ENCODE assay signal across 10 mouse cellular contexts in genomic region chr9:13470013-13470412, GRCm38 (mm10). TPM values are rescaled to one million over a fixed set of nuclear protein-coding genes. Genes with fewer than 3 reads are reported as not detected.
DNase-seq lines count a peak whose midpoint lies in the region; ATAC-seq and TF ChIP-seq lines count a peak whose summit lies in the region.
"Had no signal": no experiment of that assay in that cellular context is flagged by ENCODE, and none has a peak within 500 bp of the region (broad histone marks: within the 10 kb centered on the region; RNA-seq: fewer than 3 reads in every experiment).

No protein-coding gene starts in this region.

- ATAC-seq in embryonic facial prominence, embryonic 14.5 days (ENCODE audit: low read depth) = no peak
- no peak for ATAC-seq in midbrain, embryonic 15.5 days (replicated peaks)

- 27% methylated on average over 7 of the region's 7 CpGs for WGBS in embryonic facial prominence, embryonic 14.5 days
- 54% methylated on average over 7 of the region's 7 CpGs for WGBS in midbrain, embryonic 15.5 days

- peaks cover 30% of the 10 kb centered on the region for H3K4me1 ChIP-seq in embryonic facial prominence, embryonic 14.5 days (ENCODE audit: control insufficient read depth, insufficient read depth, low read length)
- H3K4me1 ChIP-seq in midbrain, embryonic 15.5 days = no peaks in the 10 kb centered on the region

- H3K9me3 ChIP-seq in embryonic facial prominence, embryonic 14.5 days (ENCODE audit: control insufficient read depth, low read length) = no peaks in the 10 kb centered on the region
- no peaks in the 10 kb centered on the region for H3K9me3 ChIP-seq in midbrain, embryonic 15.5 days

- H3K36me3 ChIP-seq in embryonic facial prominence, embryonic 14.5 days (ENCODE audit: control insufficient read depth, insufficient read depth, low read length) = no peaks in the 10 kb centered on the region
- no peaks in the 10 kb centered on the region for H3K36me3 ChIP-seq in splenic B cell, adult 2 months (ENCODE audit: control insufficient read depth, insufficient read depth, low read length, poor library complexity, severe bottlenecking)
- H3K36me3 ChIP-seq in midbrain, embryonic 15.5 days (replicated peaks) = no peaks in the 10 kb centered on the region

- DNase-seq in layer of hippocampus, adult 2 months (ENCODE audit: low spot score in 2 of 2) = no peak
- DNase-seq in layer of hippocampus, postnatal 10 days (ENCODE audit: low spot score in 2 of 2) = no peak
- peak; percentile 61 for DNase-seq in embryonic facial prominence, embryonic 14.5 days (ENCODE audit: low spot score)
- DNase-seq in kidney, postnatal 25 days = peak; percentile 65 to 73
- peak; percentile 54 for DNase-seq in splenic B cell, adult 2 months (ENCODE audit: low read depth, low spot score)
- DNase-seq in cerebellum, adult 11 months = no peak
- no peak for DNase-seq in left cerebral cortex, adult 11 months (ENCODE audit: low spot score)

- H3K4me3 ChIP-seq in layer of hippocampus, adult 2 months = no peak overlapping the region
- no peak overlapping the region for H3K4me3 ChIP-seq in embryonic facial prominence, embryonic 14.5 days (ENCODE audit: low read depth, low read length)
- no peak overlapping the region for H3K4me3 ChIP-seq in midbrain, embryonic 15.5 days

- no peak for TF ChIP-seq CTCF in layer of hippocampus, adult 2 months (conservative IDR thresholded peaks at IDR 0.05)

- no peaks in the 10 kb centered on the region for H3K27me3 ChIP-seq in embryonic facial prominence, embryonic 14.5 days (replicated peaks; ENCODE audit: control insufficient read depth, insufficient read depth, low read length)
- H3K27me3 ChIP-seq in splenic B cell, adult 2 months (ENCODE audit: control insufficient read depth, insufficient read depth, low read length, poor library complexity, severe bottlenecking) = no peaks in the 10 kb centered on the region
- H3K27me3 ChIP-seq in midbrain, embryonic 15.5 days (replicated peaks) = no peaks in the 10 kb centered on the region

- no peak overlapping the region for H3K9ac ChIP-seq in embryonic facial prominence, embryonic 14.5 days (ENCODE audit: low read depth, low read length)
- H3K9ac ChIP-seq in midbrain, embryonic 15.5 days = no peak overlapping the region

- no peak overlapping the region for H3K4me2 ChIP-seq in embryonic facial prominence, embryonic 14.5 days (ENCODE audit: low read depth, low read length)
- H3K4me2 ChIP-seq in midbrain, embryonic 15.5 days = no peak overlapping the region

- peak overlapping the region; percentile 52 for H3K27ac ChIP-seq in layer of hippocampus, adult 2 months
- no peak overlapping the region for H3K27ac ChIP-seq in embryonic facial prominence, embryonic 14.5 days (replicated peaks; ENCODE audit: low read depth, low read length)
- H3K27ac ChIP-seq in midbrain, embryonic 15.5 days = no peak overlapping the region

RNA-seq across cellular contexts. Expression of gene Gm17571, which starts 23.5 kb away (rescaled TPM):
- not detected for total RNA-seq in layer of hippocampus, adult 2 months (2021)
- total RNA-seq in layer of hippocampus, postnatal 10 days (2021) = not detected
- polyA plus RNA-seq in embryonic facial prominence, embryonic 14.5 days (2014; fragmentation: Nextera tagmentation; extraction: Ambion mirVana) = not detected in 2 replicates
- not detected in 2 replicates for polyA plus RNA-seq in midbrain, embryonic 15.5 days (2015; fragmentation: Nextera tagmentation; extraction: Ambion mirVana)
- polyA plus RNA-seq: intestine, embryonic 14.5 days; stomach, embryonic 14.5 days had no signal

Comparison
In these comparisons a context has a peak if more than half of its experiments do, and no peak if none do; other contexts are left out.
1. DNase-seq: peak in embryonic facial prominence, embryonic 14.5 days (single experiment), kidney, postnatal 25 days (2 of 2) and splenic B cell, adult 2 months (single experiment); none in layer of hippocampus, adult 2 months (0 of 2), layer of hippocampus, postnatal 10 days (0 of 2), cerebellum, adult 11 months (single experiment) and left cerebral cortex, adult 11 months (single experiment).